Mouse (Mus musculus): ENCODE results near the gene Dpep2nb.
"Not testable (repeated sequence)": the region's sequence is repeated elsewhere in the genome, so short reads cannot be mapped to it uniquely, and the experiment has no call there.

Gene Dpep2nb

GRCm38 (mm10) chr8:106006413-106006812 is 638 bp upstream of the Dpep2nb start:
- DNase-seq = no peak

- DNase-seq = no peak
Measured at GRCm38 (mm10) chr8:106004538-106005207, 1.1 kb downstream of the Dpep2nb start.

GRCm38 (mm10) chr8:106001908-106002307 is 3.9 kb downstream of the Dpep2nb start:
- DNase-seq = no peak

GRCm38 (mm10) chr8:105998971-105999370 is 6.8 kb downstream of the Dpep2nb start:
- no peak for DNase-seq

GRCm38 (mm10) chr8:105996359-105996758 is 9.4 kb downstream of the Dpep2nb start:
- DNase-seq = peak; percentile 30 to 31

GRCm38 (mm10) chr8:105993226-105993625 is 12.5 kb downstream of the Dpep2nb start:
- DNase-seq = peak in 1 of 2 experiments; percentile 11

GRCm38 (mm10) chr8:105992499-105992898 is 13.3 kb downstream of the Dpep2nb start:
- peak; percentile 48 to 50 for DNase-seq

GRCm38 (mm10) chr8:105991546-105991945 is 14.2 kb downstream of the Dpep2nb start:
- DNase-seq = peak; percentile 33 to 53

GRCm38 (mm10) chr8:105990856-105991387 is 14.9 kb downstream of the Dpep2nb start, which contains the start of gene Dus2:
Gene Dus2, plus strand, starts transcription at chr8:105991337.
- peak; percentile 78 to 90 for DNase-seq

GRCm38 (mm10) chr8:105988546-105988945 is 17.2 kb downstream of the Dpep2nb start:
- peak in 1 of 2 experiments; percentile 15 for DNase-seq

- DNase-seq = not testable (repeated sequence)
Measured at GRCm38 (mm10) chr8:105983406-105983805, 22.4 kb downstream of the Dpep2nb start.

GRCm38 (mm10) chr8:105981146-105981545 is 24.6 kb downstream of the Dpep2nb start:
- no peak for DNase-seq

- no peak for DNase-seq
Measured at GRCm38 (mm10) chr8:105979325-105979724, 26.4 kb downstream of the Dpep2nb start, which contains the start of gene Dpep3. Gene Dpep3, minus strand, starts transcription at chr8:105979429.

- DNase-seq = no peak
Measured at GRCm38 (mm10) chr8:105975363-105975762, 30.4 kb downstream of the Dpep2nb start.

GRCm38 (mm10) chr8:105971019-105971720 is 34.6 kb downstream of the Dpep2nb start:
- DNase-seq = no peak

GRCm38 (mm10) chr8:105969367-105969766 is 36.4 kb downstream of the Dpep2nb start:
- no peak for DNase-seq

GRCm38 (mm10) chr8:105966692-105967311 is 39.0 kb downstream of the Dpep2nb start:
- DNase-seq = peak; percentile 67 to 80

GRCm38 (mm10) chr8:105965905-105966341 is 39.9 kb downstream of the Dpep2nb start, which contains the start of gene Slc12a4:
Gene Slc12a4, minus strand, starts transcription at chr8:105966097.
- DNase-seq = peak; percentile 90 to 91

GRCm38 (mm10) chr8:105965266-105965904 is 40.4 kb downstream of the Dpep2nb start:
- peak; percentile 74 to 79 for DNase-seq

GRCm38 (mm10) chr8:105964506-105965265 is 41.1 kb downstream of the Dpep2nb start:
- DNase-seq = no peak

GRCm38 (mm10) chr8:105961536-105961935 is 44.2 kb downstream of the Dpep2nb start:
- no peak for DNase-seq

- DNase-seq = no peak
Measured at GRCm38 (mm10) chr8:105961101-105961500, 44.7 kb downstream of the Dpep2nb start.
